Mouse (Mus musculus) thymus, adult 2 months (tissue): ENCODE data around the gene Golgb1.

Source experiments
- CTCF ChIP-seq: fragments of 200-500 bp; IDR thresholded peaks from 2 replicates; pipeline ENCODE4 v1.5.1; 2012; ENCODE audit warnings: mild to moderate bottlenecking, control low read depth, low read length, moderate library complexity, borderline replicate concordance; ENCODE audit not compliant: control insufficient read depth, poor library complexity, insufficient read depth; ENCODE audit errors: extremely low read depth
- POLR2A ChIP-seq: fragments of 200-500 bp; IDR thresholded peaks from 2 replicates; pipeline ENCODE4 v1.6.1; 2012; ENCODE audit warnings: mild to moderate bottlenecking, low read length, control low read depth, moderate library complexity; ENCODE audit not compliant: control insufficient read depth, poor library complexity, insufficient read depth; ENCODE audit errors: extremely low read depth

DNA sequence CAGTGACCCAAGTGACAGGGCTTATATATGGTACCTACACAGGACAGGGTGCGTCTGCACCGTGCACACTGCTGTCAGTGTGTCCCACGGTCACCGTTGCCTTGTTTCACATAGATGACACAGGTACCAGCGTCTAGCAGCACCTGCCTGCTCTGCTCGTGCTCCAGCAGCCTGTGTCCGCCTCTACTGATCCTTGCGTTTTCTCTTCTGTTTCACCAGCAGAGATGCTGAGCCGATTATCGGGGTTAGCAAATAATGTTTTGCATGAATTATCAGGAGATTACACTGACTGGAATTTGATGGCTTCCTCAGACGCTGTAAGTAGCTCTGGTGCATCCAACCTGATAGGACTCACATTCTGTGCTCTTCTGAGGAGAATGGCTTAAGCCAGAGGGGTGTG is 11.0 kb downstream of the Golgb1 start:
- TF ChIP-seq POLR2A (no peak), CTCF (no peak)
